Mouse (Mus musculus) embryo, embryonic 9.5 days (tissue): ENCODE measurements around the gene Rad51b.
A peak's percentile ranks its signal among the peaks of the same experiment; 100 is the strongest.

Source experiments
- DNase-seq: peaks from one replicate; pipeline ENCODE4 v3.0.0-alpha.2; 2017; ENCODE audit errors: extremely low spot score

Gene Rad51b

DNA sequence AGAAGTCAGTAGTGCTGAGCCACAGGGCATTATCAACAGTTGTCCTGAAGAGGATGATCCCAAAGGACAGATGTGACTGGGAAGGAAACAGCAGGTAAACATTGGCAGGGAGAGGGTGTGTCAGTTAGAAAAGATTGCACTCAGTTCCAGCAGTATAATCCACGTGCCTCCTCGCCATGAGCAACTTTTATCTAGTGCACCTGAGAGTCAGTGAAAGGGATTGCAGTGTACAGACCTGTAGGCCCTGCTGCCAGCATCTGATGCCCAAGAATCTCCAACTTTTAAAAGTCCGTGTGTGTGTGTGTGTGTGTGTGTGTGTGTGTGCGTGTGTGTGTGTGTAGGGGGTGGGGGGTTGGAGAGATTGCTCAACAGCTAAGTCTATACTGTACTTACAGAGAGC is 195.5 kb downstream of the Rad51b start:
- no peak for DNase-seq

DNA sequence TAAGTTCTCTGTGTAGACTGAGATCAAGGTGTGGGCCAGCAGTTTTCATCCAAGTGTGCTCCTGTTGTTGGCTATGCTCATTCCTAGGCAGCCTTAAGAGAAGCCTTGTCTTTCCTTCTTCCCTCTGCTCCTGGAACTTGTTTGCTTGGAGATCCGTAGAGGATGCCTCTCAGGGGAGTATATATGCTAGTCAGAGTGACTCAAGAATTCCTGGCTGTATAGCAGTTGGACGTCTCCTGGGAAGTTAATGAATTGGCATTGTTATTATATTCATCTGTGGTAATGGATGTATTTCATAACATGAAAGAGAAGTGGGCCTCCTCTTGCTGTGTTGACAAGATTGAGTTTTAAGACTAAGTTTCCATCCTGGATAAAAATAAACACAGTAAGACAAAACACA is 196.4 kb downstream of the Rad51b start:
- DNase-seq: no peak

DNA sequence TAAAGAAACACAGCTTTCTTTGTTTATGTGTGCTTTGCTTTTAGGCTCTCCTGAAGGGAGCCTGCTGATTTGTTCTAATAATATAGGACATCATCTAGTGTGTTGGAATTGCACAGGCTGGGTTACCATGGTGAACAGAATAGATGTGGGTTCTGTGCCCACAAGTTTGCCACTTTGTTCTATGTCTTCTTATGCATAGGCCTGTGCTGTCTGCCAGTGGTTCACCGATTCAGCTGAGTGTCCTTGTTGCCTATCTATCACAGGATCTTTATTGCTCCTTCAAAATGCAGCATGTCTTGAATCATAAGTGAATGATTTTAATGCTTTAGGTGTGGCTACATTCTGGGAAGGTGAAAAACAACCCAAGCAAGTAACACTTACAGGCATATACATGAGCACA is 201.2 kb downstream of the Rad51b start:
- no peak for DNase-seq

DNA sequence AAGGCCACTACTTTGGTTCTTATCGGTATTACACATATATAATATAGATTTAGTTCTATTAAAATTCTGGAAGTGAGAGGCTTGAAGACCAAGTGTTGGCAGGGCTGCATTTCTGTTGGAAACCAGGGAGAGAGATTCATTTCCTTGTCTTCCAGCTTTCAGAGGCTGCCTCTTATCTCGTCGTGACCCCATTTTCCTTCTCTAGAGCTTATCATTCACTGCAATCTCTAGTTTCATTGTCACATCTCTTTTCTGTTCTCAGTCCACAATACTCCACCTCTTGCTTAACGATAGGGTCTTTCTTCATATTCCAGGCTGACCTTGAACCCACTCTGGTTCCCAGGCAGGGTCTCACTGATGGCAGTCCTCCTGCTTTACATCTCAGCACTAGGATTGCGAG is 202.7 kb downstream of the Rad51b start:
- DNase-seq: no peak

DNA sequence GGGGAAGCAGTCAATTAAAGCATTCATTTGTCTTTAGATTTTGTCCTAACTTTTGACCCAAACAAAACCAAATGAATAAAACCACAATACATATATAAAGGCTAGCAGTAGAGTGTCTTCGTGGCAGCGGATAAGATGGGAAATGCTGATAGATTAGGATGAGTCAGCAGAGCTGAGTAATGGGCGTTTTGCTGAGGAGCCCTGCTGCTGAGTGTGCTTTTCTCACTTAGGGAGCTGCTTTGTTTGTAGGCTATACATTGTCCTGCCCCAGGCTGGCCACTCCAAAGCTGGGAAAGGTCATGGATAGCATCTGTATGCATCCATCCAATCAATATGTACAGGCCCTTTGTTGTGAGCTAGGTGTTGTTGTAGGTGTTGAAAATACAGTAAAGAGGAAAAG is 204.8 kb downstream of the Rad51b start:
- DNase-seq: no peak

- no peak for DNase-seq
These were observed 205.9 kb downstream of the Rad51b start for GRCm38 (mm10) chr12:79502862-79503581.

- peak; percentile 74 for DNase-seq
These were observed 206.8 kb downstream of the Rad51b start for GRCm38 (mm10) chr12:79503582-79504515.

- no peak for DNase-seq
These were observed 207.6 kb downstream of the Rad51b start for GRCm38 (mm10) chr12:79504641-79505040.

DNA sequence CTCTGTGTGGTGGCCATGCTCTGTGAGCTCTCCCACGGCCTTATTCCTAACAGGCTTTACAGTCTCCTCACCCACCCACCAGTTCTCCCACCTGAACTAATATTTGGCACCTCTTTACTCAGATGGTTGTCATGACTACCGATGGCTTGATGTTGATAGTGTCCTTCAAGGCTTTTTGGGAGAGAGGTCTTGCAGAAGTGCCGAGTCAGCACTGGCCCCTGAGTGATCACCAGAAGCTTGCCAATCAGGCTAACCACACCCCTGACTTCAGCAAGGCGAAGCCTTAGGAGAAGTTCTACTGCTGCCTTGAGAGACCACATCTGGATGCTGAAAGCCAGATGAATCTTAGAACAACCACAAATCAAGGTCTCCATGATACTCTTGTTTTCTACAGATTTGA is 209.3 kb downstream of the Rad51b start:
- no peak for DNase-seq

DNA sequence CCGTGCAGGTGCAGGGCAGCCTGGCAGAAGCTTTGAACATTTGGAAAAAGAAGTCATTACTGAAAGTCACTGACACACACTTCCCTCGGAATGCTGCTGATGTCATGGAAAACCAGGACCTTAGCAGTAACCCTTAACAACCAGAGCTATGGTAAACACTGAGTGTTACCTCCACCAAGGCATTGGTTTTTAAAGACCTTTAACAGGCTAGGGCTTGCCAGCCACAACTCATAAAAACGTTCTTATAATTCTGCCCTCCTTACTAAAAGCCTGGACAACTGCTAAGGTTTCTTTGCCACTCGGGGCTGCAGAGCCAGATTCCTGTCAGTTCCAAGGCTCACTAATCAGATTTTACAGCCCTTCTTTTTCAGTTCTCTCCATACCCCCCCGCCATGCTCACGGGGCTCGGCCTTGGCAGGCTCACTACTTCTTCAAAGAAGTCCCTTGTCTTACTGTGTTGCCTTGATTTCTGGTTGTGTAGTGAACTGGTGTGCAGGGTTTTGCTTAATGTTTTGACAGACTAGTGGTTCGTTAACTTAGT is 210.1 kb downstream of the Rad51b start:
- DNase-seq: peak; percentile 35

DNA sequence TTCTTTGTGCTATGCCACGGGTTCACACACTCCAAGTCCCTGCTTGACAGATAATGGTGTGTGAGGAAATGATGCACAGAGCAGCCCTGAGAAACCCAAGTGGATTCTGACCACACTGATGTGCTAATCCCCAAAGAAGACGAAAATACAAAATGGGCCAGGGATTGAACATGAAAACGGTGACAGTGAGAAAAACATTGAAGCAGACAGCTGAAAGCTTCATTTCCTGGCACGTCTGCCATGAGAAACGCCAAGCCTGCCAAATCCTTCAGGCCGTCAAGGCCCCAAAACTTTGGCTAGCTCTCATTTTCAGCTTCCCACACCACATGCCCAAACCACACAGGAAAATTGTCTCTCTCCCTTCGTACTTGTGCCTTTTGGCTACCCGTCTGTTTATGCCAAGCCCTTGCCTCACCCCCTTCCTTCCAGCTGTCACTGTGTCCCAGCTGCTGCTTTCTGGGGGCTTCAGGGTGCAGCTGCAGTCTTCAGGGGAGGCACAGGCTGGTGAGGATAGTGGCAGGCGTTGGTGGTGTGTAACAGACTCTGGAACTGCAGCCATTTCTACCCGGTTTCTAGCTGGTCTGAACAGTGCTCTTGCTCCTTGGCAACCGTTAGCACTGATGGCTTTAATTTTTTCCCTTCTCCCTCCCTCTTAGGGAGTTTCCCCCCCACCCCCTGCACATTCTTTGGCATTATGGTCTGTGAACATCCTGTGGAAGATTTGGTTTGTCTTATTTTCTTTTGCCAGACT is 214.5 kb downstream of the Rad51b start:
- no peak for DNase-seq

GRCm38 (mm10) chr12:79512205-79512886 is 215.3 kb downstream of the Rad51b start:
- DNase-seq: peak; percentile 25

DNA sequence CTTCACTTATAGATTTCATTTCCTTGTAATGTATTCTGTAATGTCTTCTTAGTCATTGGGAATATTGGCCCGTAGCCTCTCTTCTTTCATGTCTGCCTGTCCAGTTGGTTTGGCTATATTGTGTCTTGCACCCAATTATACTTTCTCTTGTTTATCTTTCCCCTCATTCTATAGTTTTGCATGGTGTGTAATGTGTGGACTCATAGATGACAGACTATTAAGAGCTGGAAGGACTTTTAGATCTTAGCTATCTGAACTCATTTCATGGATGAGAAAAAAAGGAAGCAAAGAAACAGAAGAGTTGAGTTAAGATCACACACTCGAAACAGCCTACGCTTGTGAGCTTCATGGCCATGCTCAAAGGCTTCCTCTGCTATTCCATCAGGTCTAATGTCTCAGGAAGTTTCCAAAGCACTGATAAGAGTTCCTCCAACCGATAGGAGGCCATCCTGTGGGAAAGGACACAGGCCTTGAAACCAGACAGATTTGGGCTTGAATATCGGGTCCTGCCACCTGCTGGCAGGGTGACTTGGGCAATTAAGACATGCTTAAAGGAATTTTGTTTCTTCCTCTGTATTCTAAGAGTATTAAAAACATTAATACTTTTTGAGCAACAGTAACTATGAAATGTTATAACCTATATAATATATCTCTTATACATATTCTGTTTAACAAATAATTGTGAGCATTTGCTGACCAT is 216.1 kb downstream of the Rad51b start:
- DNase-seq: no peak

DNA sequence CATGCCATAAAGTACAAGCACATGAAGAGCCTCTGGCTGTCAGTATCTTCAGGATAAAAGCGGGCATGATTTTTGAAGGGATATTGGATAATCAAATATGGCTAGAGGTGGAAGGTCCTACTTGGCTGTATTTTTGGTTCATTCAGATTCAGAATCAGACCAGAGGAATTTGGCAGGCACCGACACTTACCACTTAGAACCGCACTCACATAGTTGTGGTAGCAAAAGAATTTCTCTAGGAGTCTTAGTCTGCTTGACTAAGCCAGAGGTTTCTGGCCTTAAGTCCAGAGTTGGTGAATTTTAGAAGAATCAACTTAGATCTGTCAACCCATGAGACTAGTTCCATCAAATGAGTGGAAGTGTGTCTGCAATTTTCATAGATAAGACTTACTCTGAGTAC is 217.6 kb downstream of the Rad51b start:
- DNase-seq: no peak

- DNase-seq: peak; percentile 24
These were observed 225.3 kb downstream of the Rad51b start for GRCm38 (mm10) chr12:79522374-79522773.

- no peak for DNase-seq
These were observed 228.1 kb downstream of the Rad51b start for GRCm38 (mm10) chr12:79524941-79525871.

DNA sequence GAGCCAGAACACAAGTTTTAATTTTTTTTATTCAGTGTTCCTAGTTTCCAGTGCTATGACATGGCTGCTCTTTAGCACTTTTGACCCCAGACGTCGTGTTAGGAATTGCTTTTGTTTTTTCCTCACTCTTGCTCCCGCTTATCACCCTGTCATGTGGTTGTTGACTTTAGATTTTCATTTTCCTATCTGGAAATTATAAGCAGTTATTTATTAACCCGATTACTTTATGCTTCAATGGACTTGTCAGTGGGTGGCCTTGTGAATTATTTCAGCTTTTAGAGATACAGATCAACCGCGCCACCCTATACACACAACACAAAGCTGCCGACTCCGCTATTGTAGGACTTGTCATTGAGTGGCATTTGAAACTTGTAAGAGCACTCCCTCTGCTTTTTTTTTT is 228.8 kb downstream of the Rad51b start:
- DNase-seq: no peak

- no peak for DNase-seq
These were observed 230.1 kb downstream of the Rad51b start for GRCm38 (mm10) chr12:79527222-79527621.

GRCm38 (mm10) chr12:79530275-79530902 is 233.3 kb downstream of the Rad51b start:
- DNase-seq: no peak
